Mouse (Mus musculus): ENCODE data around the gene Kdm6a. TPM values are rescaled to one million over a fixed set of nuclear protein-coding genes. Genes with fewer than 3 reads are reported as not detected.

Kdm6a gene
- total RNA-seq, 4 experiments from 2014 or later: 38.3 to 53.0 (median 47.5) TPM

Other genes with a start within 250 kb of the Kdm6a start
- not detected for gene Dusp21, start 16.7 kb upstream of the Kdm6a start, total RNA-seq (2022)